ENCODE assay signal across 11 mouse cellular contexts in genomic region chr4:94459424-94459823, GRCm38 (mm10).
"Had no signal": no experiment of that assay in that cellular context is flagged by ENCODE, and none has a peak within 500 bp of the region (broad histone marks: within the 10 kb centered on the region; RNA-seq: fewer than 3 reads in every experiment).

No protein-coding gene starts in this region.

- ATAC-seq: intestine, embryonic 16.5 days had no signal

- H3K9me3 ChIP-seq: limb, embryonic 12.5 days; lung, embryonic 15.5 days; midbrain, embryonic 10.5 days; neural tube, embryonic 12.5 days had no signal

- H3K27ac ChIP-seq: limb, embryonic 12.5 days; lung, embryonic 15.5 days; macrophage; midbrain, embryonic 10.5 days; neural tube, embryonic 12.5 days had no signal

- H3K27me3 ChIP-seq: limb, embryonic 12.5 days; lung, embryonic 15.5 days; neural tube, embryonic 12.5 days had no signal

- H3K36me3 ChIP-seq: lung, embryonic 15.5 days had no signal

- H3K9ac ChIP-seq: limb, embryonic 12.5 days; lung, embryonic 15.5 days; neural tube, embryonic 12.5 days had no signal

- H3K4me3 ChIP-seq: limb, embryonic 12.5 days; lung, embryonic 15.5 days; midbrain, embryonic 10.5 days; neural tube, embryonic 12.5 days had no signal

- H3K4me2 ChIP-seq: limb, embryonic 12.5 days; lung, embryonic 15.5 days; neural tube, embryonic 12.5 days had no signal

- H3K4me1 ChIP-seq: limb, embryonic 12.5 days; lung, embryonic 15.5 days; midbrain, embryonic 10.5 days; neural tube, embryonic 12.5 days had no signal

- DNase-seq: kidney, adult 8-10 months; kidney, postnatal 25 days; lung, postnatal 14 days; midbrain, embryonic 14.5 days; thymus, postnatal 36 days had no signal
